Mouse (Mus musculus): ENCODE measurements at regions not wholly inside any gene's neighbourhood (a gene's known extent, or its start where the extent isn't known, plus 50 kb on each side); places are given as distances from the start of the nearest gene placed in this dataset.

DNA sequence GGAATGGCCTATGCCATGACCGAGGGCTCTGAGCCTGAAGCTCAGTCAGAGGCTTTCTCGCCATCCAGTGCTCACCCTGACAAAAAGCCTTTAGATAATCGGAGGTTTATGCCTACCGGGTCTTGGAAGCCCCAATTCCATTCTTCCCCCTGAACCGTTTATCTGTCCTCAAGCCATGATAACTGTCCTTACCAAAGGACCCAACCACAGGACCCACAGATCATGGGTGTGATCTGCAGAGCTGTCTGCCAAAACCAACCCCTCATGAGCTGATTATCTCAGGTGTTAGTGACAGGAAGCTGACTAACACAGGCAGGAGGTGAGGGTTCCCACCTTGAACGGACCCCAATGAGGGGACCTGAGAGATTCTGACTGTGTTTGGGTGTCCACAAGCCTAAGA is 203.7 kb upstream of the Hmga2 start:
- dilution Hi-C loops (cut with MboI; ENCODE audit: extremely low pct_ligation_motif_present, extremely low pct_unique_long_range_greater_than_20kb, low sequenced_read_pairs) (no loop called here), in situ Hi-C loops (cut with MboI; ENCODE audit: low pct_ligation_motif_present, low pct_unique_long_range_greater_than_20kb, low sequenced_read_pairs) (no loop called here)
- Histone ChIP-seq H3K9ac (ENCODE audit: insufficient read depth, low read depth) (no peak overlapping the region), H3K36me3 (replicated peaks in 1 of 2; ENCODE audit: control insufficient read depth in 1 of 2, insufficient read depth in 1 of 2, low read length in 1 of 2) (no peaks in the 10 kb centered on the region), H3K27ac (ENCODE audit: insufficient read depth, low read depth) (no peak overlapping the region), H3K4me1 (ENCODE audit: control insufficient read depth in 1 of 2, insufficient read depth in 2 of 2) (no peaks in the 10 kb centered on the region), H3K9me3 (replicated peaks; ENCODE audit: low read length) (peaks cover 81% of the 10 kb centered on the region), H3K4me3 (replicated peaks in 1 of 3; ENCODE audit: low read depth in 2 of 3, low read length in 2 of 3, poor library complexity in 1 of 3) (no peak overlapping the region), H3K27me3 (replicated peaks) (no peaks in the 10 kb centered on the region), H3K4me2 (ENCODE audit: insufficient read depth, low read depth, poor library complexity, severe bottlenecking) (no peak overlapping the region), H3K79me2 (replicated peaks; ENCODE audit: control insufficient read depth, extremely low read depth, insufficient read depth, poor library complexity, severe bottlenecking) (no peaks in the 10 kb centered on the region)
- TF ChIP-seq MAZ (IDR thresholded peaks at IDR 0.05; ENCODE audit: low read depth, low read length) (no peak), MYC (IDR thresholded peaks at IDR 0.05; ENCODE audit: low read depth, low read length) (no peak)
- DNase-seq (ENCODE audit: extremely low read depth) = no peak

DNA sequence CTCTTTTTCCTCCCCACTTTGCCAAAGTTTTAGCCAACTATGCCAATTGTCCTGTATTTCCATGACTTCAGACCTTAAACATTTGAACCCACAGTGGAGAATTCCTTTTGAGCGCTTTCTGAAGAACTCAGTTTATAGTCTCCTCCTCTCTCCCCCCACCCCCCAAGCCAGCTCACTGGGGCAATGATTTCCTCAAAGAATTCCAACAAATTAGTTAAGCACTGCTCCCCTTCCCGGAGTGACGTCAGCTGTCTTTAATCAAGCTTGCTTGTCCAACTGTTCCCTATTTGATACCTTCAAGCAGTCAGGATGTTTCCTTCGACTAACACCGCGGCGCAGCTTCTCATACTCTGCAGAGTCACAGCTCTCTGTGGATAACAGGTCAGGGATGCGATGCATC is 202.0 kb upstream of the Hmga2 start:
- Histone ChIP-seq H3K4me3 (replicated peaks in 1 of 3; ENCODE audit: low read depth in 2 of 3, low read length in 2 of 3, poor library complexity in 1 of 3) (no peak overlapping the region), H3K9me3 (replicated peaks; ENCODE audit: low read length) (peaks cover 77% of the 10 kb centered on the region), H3K27ac (ENCODE audit: insufficient read depth, low read depth) (no peak overlapping the region), H3K27me3 (replicated peaks) (no peaks in the 10 kb centered on the region), H3K36me3 (replicated peaks in 1 of 2; ENCODE audit: control insufficient read depth in 1 of 2, insufficient read depth in 1 of 2, low read length in 1 of 2) (no peaks in the 10 kb centered on the region), H3K4me1 (ENCODE audit: control insufficient read depth in 1 of 2, insufficient read depth in 2 of 2) (no peaks in the 10 kb centered on the region), H3K9ac (ENCODE audit: insufficient read depth, low read depth) (no peak overlapping the region), H3K79me2 (replicated peaks; ENCODE audit: control insufficient read depth, extremely low read depth, insufficient read depth, poor library complexity, severe bottlenecking) (no peaks in the 10 kb centered on the region), H3K4me2 (ENCODE audit: insufficient read depth, low read depth, poor library complexity, severe bottlenecking) (no peak overlapping the region)
- in situ Hi-C loops (cut with MboI; ENCODE audit: low pct_ligation_motif_present, low pct_unique_long_range_greater_than_20kb, low sequenced_read_pairs) = no loop called here
- TF ChIP-seq GABPA (IDR thresholded peaks at IDR 0.05; ENCODE audit: insufficient replicate concordance, low read depth, low read length) = no peak
- no peak for TF ChIP-seq MAX (IDR thresholded peaks at IDR 0.05; ENCODE audit: low read length)
- TF ChIP-seq RAD21 (IDR thresholded peaks at IDR 0.05; ENCODE audit: low read depth, low read length) = no peak
- no peak for TF ChIP-seq USF2 (conservative IDR thresholded peaks at IDR 0.05; ENCODE audit: low read depth, low read length)
- no peak for TF ChIP-seq TCF12 (IDR thresholded peaks at IDR 0.05; ENCODE audit: low read depth, low read length)
- TF ChIP-seq ZNF384 (IDR thresholded peaks at IDR 0.05; ENCODE audit: low read depth, low read length) = no peak
- no peak for TF ChIP-seq NELFE (IDR thresholded peaks at IDR 0.05; ENCODE audit: low read depth, low read length)
- no peak for TF ChIP-seq ETS1 (conservative IDR thresholded peaks at IDR 0.05; ENCODE audit: low read depth, low read length)
- no peak for TF ChIP-seq POLR2AphosphoS2 (IDR thresholded peaks at IDR 0.05; ENCODE audit: low read depth, low read length)
- no peak for TF ChIP-seq NRF1 (IDR thresholded peaks at IDR 0.05; ENCODE audit: low read depth, low read length)
- no peak for TF ChIP-seq RCOR1 (conservative IDR thresholded peaks at IDR 0.05; ENCODE audit: low read depth, low read length)
- TF ChIP-seq MYC (IDR thresholded peaks at IDR 0.05; ENCODE audit: low read depth, low read length) = no peak
- TF ChIP-seq MXI1 (IDR thresholded peaks at IDR 0.05; ENCODE audit: low read depth, low read length) = no peak
- TF ChIP-seq BHLHE40 (IDR thresholded peaks at IDR 0.05; ENCODE audit: low read depth, low read length) = no peak
- no peak for TF ChIP-seq MAFK (IDR thresholded peaks at IDR 0.05; ENCODE audit: insufficient replicate concordance, low read length)
- TF ChIP-seq UBTF (IDR thresholded peaks at IDR 0.05; ENCODE audit: low read depth, low read length) = no peak
- dilution Hi-C loops (cut with MboI; ENCODE audit: extremely low pct_ligation_motif_present, extremely low pct_unique_long_range_greater_than_20kb, low sequenced_read_pairs) = no loop called here
- no peak for DNase-seq (ENCODE audit: extremely low read depth)

All from CH12.LX (cell line).